In genomic region chr1:165741989-165742388, GRCm38 (mm10) we compare ENCODE assay signal across 16 mouse cellular contexts.
"Had no signal": no experiment of that assay in that cellular context is flagged by ENCODE, and none has a peak within 500 bp of the region (broad histone marks: within the 10 kb centered on the region; RNA-seq: fewer than 3 reads in every experiment).

No protein-coding gene starts in this region.

- DNase-seq: lung, adult 2 months; lung, postnatal 14 days; lung, postnatal 36 days; right cerebral cortex, postnatal 14 days; thymus, adult 18-20 months; thymus, postnatal 14 days; thymus, postnatal 36 days had no signal

- H3K9ac ChIP-seq: lung, embryonic 15.5 days; midbrain, embryonic 13.5 days; midbrain, embryonic 15.5 days; neural tube, embryonic 12.5 days; stomach, embryonic 15.5 days had no signal

- H3K4me3 ChIP-seq: lung, embryonic 15.5 days; megakaryocyte, embryonic 14.5 days; midbrain, embryonic 13.5 days; midbrain, embryonic 15.5 days; neural tube, embryonic 12.5 days; stomach, embryonic 15.5 days had no signal

- H3K27me3 ChIP-seq: lung, embryonic 15.5 days; midbrain, embryonic 13.5 days; midbrain, embryonic 15.5 days; neural tube, embryonic 12.5 days; stomach, embryonic 15.5 days had no signal

- H3K4me2 ChIP-seq: lung, embryonic 15.5 days; midbrain, embryonic 11.5 days; midbrain, embryonic 13.5 days; midbrain, embryonic 15.5 days; neural tube, embryonic 12.5 days; stomach, embryonic 15.5 days had no signal

- H3K36me3 ChIP-seq: lung, embryonic 15.5 days; midbrain, embryonic 13.5 days; midbrain, embryonic 15.5 days; neural tube, embryonic 12.5 days; stomach, embryonic 15.5 days had no signal

- H3K9me3 ChIP-seq: lung, embryonic 15.5 days; megakaryocyte, embryonic 14.5 days; midbrain, embryonic 13.5 days; midbrain, embryonic 15.5 days; neural tube, embryonic 12.5 days; stomach, embryonic 15.5 days had no signal

- ATAC-seq: lung, postnatal 0 days; midbrain, embryonic 13.5 days; midbrain, embryonic 15.5 days had no signal

- H3K4me1 ChIP-seq: midbrain, embryonic 13.5 days; midbrain, embryonic 15.5 days; neural tube, embryonic 12.5 days; stomach, embryonic 15.5 days had no signal

- H3K27ac ChIP-seq: lung, embryonic 15.5 days; macrophage; midbrain, embryonic 13.5 days; midbrain, embryonic 15.5 days; neural tube, embryonic 12.5 days; stomach, embryonic 15.5 days had no signal
